Mouse (Mus musculus): ENCODE measurements around the gene Gbp8. TPM values are rescaled to one million over a fixed set of nuclear protein-coding genes. Genes with fewer than 3 reads are reported as not detected.

Gene Gbp8
- polyA plus RNA-seq (2012; rRNA removed), result 0.62 and 0.70 TPM in 2 replicates

DNA sequence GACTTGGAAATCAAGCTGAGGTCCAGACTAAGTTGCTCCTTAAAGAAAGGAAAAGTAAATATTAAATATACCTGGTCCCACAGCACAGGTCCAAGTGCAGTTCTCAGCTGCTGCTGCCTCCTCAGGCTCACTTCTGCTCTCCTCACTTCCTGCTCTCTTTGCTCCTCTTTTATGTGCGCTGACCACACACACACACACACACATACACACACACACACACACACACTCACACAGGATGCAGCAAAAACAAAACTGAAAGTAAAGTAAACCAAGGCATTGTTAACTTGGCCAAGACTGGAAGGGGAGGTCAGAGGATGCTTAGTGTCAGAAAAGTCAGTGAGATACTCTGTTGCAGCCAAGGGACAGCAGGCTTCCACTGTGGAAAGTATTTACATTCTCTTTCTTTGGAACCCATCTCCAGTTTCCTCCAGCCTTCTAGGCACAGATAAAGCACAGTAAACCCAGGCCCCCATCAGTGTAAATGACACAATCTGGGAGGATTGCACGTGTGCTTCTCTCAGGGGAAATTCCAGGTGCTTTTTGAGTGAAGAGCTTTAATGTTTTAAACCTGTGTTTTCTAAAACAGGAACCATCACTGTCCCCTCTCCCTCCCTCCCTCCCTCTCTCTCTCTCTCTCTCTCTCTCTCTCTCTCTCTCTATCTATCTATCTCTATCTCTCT lies at the start of gene Gbp8, which contains the start of the genes Gbp9 and Gbp4:
Gene Gbp8, minus strand, starts transcription at position 132 of the 680 bp plus-strand sequence.
Gene Gbp9, minus strand, starts transcription at position 131 of the 680 bp plus-strand sequence.
Gene Gbp4, minus strand, starts transcription at position 178 of the 680 bp plus-strand sequence.

DNA sequence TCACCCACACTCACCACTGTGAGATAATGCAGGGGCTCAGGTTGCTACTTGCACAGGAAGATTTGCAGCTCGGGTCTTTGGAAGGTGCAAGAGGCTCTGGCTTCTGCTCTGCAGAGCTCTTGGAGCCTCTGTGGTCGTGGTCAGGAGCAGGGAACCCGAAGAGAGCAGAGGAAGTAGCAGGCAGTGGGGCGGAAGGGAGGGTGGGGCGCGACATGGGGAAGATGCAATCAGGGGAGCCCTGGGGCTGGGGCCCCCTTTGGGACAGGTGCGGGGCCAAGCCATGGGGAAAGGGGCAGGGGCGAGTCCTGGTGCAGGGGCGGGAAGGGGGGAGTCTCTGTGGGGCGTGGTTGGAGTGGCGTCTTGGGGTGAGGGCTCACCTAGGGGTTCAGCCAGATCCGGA lies 156.8 kb downstream of the Gbp8 start, which contains the start of gene Abcg3:
Gene Abcg3, minus strand, starts transcription at position 184 of the 400 bp plus-strand sequence.

Other genes with a start within 250 kb of the Gbp8 start
- 0.50 and 0.53 TPM in 2 replicates for gene Abcg3, start 156.8 kb downstream of the Gbp8 start, polyA plus RNA-seq (2012; rRNA removed)
- 1.1 and 1.2 TPM in 2 replicates for gene Gbp9, start within 50 bp of the Gbp8 start, polyA plus RNA-seq (2012; rRNA removed)
- gene Gbp4, start within 50 bp of the Gbp8 start, polyA plus RNA-seq (2012; rRNA removed), result 0.32 and 0.38 TPM in 2 replicates
- 0.22 TPM in 1 of 2 replicates, not detected in the other for gene Gbp10, start 100.0 kb upstream of the Gbp8 start, polyA plus RNA-seq (2012; rRNA removed)
- 0.06 and 0.10 TPM in 2 replicates for gene Gm43302, start 154.2 kb upstream of the Gbp8 start, polyA plus RNA-seq (2012; rRNA removed)
- gene Gbp6, start 154.2 kb upstream of the Gbp8 start, polyA plus RNA-seq (2012; rRNA removed), result 0.35 and 0.37 TPM in 2 replicates